Mouse (Mus musculus): ENCODE results near the gene Nos1ap. TPM values are rescaled to one million over a fixed set of nuclear protein-coding genes. Genes with fewer than 3 reads are reported as not detected.

Nos1ap gene
- total RNA-seq, 2 experiments from 2014 or later: 79.2 to 91.1 TPM

DNA sequence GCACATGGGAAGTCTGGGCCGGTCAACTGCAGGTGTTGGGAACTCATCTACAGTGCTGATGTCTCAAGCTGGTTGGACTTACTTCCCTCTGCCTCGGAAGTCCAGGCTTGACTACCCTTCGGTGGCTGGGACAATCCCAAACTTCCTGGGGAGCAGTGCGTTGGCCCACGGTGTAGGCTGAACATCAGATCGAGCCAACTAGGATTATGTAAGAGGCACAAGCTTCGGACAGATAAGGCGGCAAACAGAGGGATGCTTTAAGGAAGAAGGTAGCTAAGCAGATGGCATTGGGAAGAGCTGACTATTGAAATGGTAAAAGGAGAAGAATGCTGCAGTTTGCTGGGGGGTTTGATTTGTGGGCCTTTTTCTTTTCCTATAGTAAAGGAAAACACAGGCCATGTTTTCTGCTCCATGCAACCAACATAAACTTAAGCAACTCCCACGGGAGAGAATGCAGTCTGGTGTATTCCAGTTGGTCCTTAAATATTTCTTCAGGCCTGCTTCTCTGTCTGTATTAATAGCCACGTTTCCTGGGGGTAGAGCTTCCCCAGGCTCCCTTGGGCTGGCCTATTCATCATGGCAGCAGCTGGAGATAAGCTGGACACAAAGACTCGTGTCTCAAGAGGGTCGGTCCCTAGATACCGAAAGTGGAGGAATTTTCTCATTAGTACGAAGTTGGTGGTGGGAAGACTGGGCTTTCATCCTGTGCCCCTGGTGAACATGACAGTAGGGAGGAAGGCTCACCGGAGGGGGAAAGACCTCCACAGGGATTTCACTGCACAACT lies 294.7 kb downstream of the Nos1ap start:
- DNase-seq (ENCODE audit: extremely low spot score in 1 of 2, low spot score in 2 of 2): no peak
- intact Hi-C loops (cut with DNase I): loop anchor here (10.0 kb wide), 1 partner anchor 200 kb away; no protein-coding TSS in a partner anchor

DNA sequence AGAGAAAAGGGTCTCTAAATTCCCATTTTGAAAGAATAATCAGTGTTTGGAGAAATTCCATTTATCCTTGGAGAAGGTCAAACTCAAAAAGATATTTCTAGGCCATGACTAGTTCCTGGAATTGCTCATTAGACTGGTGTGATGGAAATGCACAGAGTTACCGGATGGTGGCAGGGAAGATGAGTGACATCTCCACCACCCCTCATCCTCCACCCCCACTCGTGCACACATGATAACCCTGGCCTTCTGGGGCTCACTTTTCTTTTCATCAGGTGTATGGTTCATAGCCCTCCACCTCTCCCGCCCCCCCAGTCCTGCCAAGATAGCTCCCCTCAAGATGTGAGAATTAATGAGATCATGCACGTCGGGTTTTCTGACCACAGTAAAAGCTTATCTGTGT lies 296.4 kb downstream of the Nos1ap start:
- intact Hi-C loops (cut with DNase I): loop anchor here (10.0 kb wide), 1 partner anchor 202 kb away; no protein-coding TSS in a partner anchor

GRCm38 (mm10) chr1:170292239-170292951 lies 297.3 kb downstream of the Nos1ap start:
- intact Hi-C loops (cut with DNase I): loop anchor here (1.0 to 10.0 kb wide), 2 partner anchors 202 to 321 kb away; no protein-coding TSS in a partner anchor
- DNase-seq (ENCODE audit: extremely low spot score in 1 of 2, low spot score in 2 of 2): peak in 1 of 2 experiments; percentile 73

More for the DNA sequence above, 296.4 kb downstream of the Nos1ap start:
- DNase-seq (ENCODE audit: extremely low spot score in 1 of 2, low spot score in 2 of 2): no peak

- DNase-seq (ENCODE audit: extremely low spot score in 1 of 2, low spot score in 2 of 2): no peak
Measured at GRCm38 (mm10) chr1:170282415-170283129, 307.1 kb downstream of the Nos1ap start.

DNA sequence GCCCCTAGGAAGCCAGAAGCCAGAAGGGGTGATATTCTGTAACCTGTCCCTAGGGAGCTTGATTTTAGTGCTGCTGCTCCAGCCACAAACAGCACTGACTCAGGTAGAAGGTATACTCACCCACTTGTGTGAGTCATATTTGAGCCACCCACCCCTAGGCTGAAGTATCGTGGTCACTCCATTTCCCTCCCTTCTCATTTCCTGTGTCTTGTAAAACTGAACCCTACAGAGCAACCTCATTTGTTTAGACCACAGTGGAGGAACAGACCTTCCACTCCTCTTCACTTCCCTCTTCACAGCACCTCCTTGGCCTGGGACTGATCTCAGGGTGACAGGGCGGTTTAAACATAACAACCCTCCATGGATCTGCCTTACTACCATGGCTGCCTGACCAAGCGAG lies 312.6 kb downstream of the Nos1ap start, which contains the start of gene Sh2d1b1:
Sh2d1b1 (plus strand) TSS at position 305 of the 400 bp plus-strand sequence.
- intact Hi-C loops (cut with DNase I): no loop called here
- DNase-seq (ENCODE audit: extremely low spot score in 1 of 2, low spot score in 2 of 2): no peak

More at GRCm38 (mm10) chr1:170282415-170283129, 307.1 kb downstream of the Nos1ap start:
- intact Hi-C loops (cut with DNase I): no loop called here

GRCm38 (mm10) chr1:170273252-170273651 lies 316.4 kb downstream of the Nos1ap start:
- intact Hi-C loops (cut with DNase I): no loop called here

DNA sequence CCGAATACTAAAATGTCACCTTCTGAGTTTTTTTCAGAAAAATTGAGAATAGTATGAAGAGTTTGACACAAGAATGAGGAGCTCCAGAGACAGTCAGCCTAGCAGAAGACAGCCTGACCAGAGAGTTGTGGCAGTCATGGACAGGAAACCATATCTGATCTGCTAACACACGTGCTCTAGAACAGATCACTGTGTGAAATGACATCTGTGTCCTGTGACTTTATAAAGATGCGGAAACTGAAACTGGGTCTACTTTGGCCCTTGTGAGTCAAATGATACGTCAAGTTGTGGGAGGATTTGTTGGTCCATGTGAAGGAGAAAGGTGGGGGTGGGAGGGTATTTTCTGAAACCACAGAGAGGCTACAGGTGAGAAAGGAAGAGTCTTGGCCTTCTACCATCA lies 319.0 kb downstream of the Nos1ap start:
- no peak for DNase-seq (ENCODE audit: extremely low spot score in 1 of 2, low spot score in 2 of 2)
- intact Hi-C loops (cut with DNase I): no loop called here

More at GRCm38 (mm10) chr1:170273252-170273651, 316.4 kb downstream of the Nos1ap start:
- no peak for DNase-seq (ENCODE audit: extremely low spot score in 1 of 2, low spot score in 2 of 2)

- intact Hi-C loops (cut with DNase I): no loop called here
- no peak for DNase-seq (ENCODE audit: extremely low spot score in 1 of 2, low spot score in 2 of 2)
Measured at GRCm38 (mm10) chr1:170270281-170270680, 319.4 kb downstream of the Nos1ap start.

DNA sequence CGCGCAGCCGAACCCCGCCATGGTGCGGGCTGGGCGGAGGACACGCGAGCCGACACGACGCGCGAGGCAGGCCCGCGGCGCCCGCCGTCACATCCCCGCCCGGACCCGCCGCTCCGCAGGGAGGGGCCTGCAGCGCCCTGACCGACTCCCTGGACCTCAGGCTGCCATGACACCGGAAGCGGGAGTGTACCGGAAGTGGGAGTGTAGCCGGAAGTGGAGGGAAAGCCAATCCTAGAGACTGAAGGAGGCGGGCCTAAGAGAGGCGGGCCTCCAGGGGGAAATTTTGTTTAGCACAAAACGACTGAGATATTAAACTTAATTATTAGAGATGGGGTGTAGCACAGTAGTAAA lies 334.1 kb downstream of the Nos1ap start:
- DNase-seq (ENCODE audit: extremely low spot score in 1 of 2, low spot score in 2 of 2): peak; percentile 86 to 91
- intact Hi-C loops (cut with DNase I): no loop called here

DNA sequence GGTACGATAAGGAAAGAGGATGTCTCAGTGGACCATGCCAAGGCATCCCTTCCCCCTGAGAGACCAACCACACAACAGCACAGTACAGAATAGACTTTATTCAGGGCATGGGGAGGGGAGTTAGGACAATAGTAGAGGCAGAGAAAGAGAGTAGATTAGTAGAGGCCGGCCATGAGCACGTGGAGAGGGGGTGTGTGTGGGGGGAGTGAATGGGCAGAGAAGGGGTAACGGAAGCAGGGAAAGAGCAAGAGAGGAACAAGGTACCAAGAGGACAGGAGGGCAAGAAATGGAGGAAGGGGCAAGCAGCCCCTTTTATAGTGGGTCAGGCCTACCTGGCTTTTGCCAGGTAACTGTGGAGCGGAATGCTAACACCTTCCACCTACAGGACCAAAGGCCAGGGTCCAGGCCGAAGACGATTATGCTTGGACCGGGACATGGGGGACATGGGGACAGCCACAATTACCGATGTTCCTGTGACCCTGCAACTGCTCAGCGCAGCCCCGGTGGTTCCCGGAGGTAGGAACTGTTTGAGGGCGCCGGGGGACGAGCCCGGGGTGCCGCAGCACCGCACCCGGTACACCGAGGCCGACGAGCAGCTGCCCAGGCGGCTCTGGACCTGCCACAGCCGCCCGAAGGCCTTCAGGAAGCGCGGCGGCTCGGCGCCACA lies 334.6 kb downstream of the Nos1ap start:
- intact Hi-C loops (cut with DNase I): no loop called here
- peak in 1 of 2 experiments; percentile 9 for DNase-seq (ENCODE audit: extremely low spot score in 1 of 2, low spot score in 2 of 2)

Other genes with a start within 250 kb of the Nos1ap start
- gene Olfml2b, start 54.7 kb upstream of the Nos1ap start, total RNA-seq (2021): 1 to 10 TPM; 5.5 to 5.9 TPM

Measured in left cerebral cortex, postnatal 10 days (tissue).